Mouse (Mus musculus) fibroblast of lung, adult 2 months (primary cell): ENCODE results near the gene Dnal1.

Source experiments
- DNase-seq: peaks from one replicate; pipeline ENCODE4 v3.0.0-alpha.2; 2011; ENCODE audit warnings: low read depth

Dnal1 gene

GRCm38 (mm10) chr12:84128576-84128975, 14.4 kb downstream of the Dnal1 start:
- no peak for DNase-seq

- DNase-seq = no peak
Observed at GRCm38 (mm10) chr12:84129931-84130330, 15.8 kb downstream of the Dnal1 start.

DNA sequence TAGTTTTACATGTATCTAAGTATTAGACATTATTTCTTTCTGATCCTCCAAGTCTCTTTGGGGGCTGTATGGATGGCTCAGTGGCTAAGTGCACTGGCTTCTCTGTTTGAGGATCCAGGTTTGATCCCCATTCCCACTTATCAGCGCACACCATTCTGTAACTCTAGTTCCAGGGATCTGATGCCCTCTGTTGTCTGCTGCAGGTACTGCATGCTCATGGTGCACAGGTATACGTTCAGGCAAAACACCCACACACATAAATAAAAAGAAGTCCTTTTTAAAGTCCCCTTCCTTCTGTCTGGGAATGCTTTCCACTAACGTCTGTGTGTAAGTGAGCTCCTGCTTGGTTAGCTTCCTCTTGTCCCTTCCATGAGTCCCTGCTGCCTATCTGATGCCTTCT, 18.1 kb downstream of the Dnal1 start:
- DNase-seq = no peak

GRCm38 (mm10) chr12:84137131-84137530, 23.0 kb downstream of the Dnal1 start:
- no peak for DNase-seq

DNA sequence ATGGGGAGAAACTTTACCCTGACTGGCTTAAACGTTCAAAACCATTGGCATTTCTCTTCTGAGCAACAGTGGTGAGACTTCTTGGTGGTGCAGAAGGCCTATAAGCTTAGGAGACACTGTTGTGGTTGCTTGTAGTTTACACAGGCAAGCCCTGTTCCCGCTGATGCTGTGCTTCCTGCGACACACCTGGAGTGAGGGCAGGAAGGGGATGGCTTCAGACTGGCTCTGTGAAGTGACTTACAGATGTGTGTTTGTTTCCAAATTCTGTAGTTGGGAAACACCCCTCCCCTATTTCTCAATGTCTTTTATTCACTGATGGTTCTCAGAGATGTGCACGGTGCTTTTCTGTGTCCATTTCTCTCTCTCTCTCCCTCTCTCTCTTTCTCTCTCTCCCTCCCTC, 26.0 kb downstream of the Dnal1 start:
- no peak for DNase-seq

DNA sequence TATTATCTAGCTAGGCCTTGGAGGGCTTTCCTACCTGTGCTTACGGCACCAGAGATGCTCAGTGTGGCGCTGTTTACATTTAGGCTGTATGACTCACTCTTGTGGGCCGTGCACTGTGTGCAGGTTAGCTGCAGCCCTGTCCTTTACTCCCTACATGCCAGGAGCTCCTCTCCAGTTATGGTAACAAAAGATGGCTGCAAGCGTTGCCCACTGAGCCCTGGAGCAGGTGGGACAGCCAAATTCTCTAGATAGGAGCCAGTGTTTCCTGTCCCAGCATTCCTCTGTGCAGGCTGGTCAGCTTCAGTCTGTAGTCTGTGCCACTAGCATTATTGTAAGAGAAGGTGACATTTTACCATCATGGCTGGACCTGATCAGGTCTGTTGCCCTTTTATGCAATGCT, 27.1 kb downstream of the Dnal1 start:
- DNase-seq = no peak

DNA sequence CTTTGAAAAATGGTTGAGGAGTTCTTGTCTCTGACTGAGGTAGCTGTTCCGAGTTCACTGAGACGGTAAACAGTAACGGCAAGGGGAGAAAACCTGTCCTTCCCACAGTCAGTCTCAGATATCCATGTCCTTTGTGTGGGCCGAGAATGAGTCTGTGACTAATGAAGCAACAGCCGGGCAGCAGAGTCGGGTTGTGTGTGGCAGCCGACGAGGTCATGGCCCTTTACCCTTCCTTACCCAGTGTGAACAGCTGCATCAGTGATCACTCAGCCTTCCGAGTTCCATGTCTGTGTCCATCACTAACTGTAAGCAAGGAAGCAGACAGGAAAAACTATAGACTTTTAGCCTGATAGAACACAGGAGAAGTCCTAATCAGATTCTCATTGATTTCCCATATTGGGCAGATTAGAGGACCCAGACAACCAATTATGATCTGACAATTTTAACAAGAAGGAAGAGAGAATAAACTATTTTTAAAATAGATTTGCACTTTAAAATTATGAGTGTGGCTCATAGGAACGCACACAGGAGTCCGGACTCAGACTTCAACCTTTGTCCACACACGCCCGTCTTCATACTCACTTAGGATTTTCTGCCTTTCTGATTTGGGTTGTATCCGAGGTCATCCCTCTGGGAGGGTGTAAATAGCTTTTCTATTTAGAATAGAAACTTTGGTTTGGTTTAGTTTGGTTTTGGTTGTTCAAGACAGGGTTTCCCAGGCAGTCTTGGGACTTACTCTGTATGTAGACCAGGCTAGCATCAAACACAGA, 28.3 kb downstream of the Dnal1 start:
- DNase-seq = no peak

GRCm38 (mm10) chr12:84147954-84148621, 33.9 kb downstream of the Dnal1 start, which contains the start of gene Pnma1:
Gene Pnma1, minus strand, starts transcription at chr12:84148489.
- no peak for DNase-seq

- DNase-seq = no peak
Observed at GRCm38 (mm10) chr12:84148622-84149012, 34.5 kb downstream of the Dnal1 start.

- no peak for DNase-seq
Observed at GRCm38 (mm10) chr12:84149971-84150370, 35.8 kb downstream of the Dnal1 start.

DNA sequence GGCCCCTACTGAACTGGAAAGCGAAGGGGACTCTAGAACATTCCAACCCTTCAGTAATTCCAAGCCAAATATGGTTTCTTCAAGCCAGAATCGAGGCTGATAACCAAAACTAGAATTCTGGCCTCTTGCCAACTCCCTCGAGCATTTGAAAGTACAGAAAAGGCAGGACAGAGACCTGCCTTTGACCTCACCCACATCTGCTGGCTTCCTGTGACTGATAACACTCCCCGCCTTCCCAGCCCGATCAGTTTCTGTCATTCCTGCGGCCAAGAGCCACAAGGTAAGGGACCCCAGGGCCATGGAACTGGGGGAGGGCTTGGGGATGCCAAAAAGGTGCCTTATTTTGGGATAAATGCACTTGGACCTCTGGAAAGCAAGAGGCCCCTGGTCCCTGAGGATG, 36.8 kb downstream of the Dnal1 start:
- DNase-seq = no peak

- DNase-seq = no peak
Observed at GRCm38 (mm10) chr12:84151911-84152310, 37.7 kb downstream of the Dnal1 start.

DNA sequence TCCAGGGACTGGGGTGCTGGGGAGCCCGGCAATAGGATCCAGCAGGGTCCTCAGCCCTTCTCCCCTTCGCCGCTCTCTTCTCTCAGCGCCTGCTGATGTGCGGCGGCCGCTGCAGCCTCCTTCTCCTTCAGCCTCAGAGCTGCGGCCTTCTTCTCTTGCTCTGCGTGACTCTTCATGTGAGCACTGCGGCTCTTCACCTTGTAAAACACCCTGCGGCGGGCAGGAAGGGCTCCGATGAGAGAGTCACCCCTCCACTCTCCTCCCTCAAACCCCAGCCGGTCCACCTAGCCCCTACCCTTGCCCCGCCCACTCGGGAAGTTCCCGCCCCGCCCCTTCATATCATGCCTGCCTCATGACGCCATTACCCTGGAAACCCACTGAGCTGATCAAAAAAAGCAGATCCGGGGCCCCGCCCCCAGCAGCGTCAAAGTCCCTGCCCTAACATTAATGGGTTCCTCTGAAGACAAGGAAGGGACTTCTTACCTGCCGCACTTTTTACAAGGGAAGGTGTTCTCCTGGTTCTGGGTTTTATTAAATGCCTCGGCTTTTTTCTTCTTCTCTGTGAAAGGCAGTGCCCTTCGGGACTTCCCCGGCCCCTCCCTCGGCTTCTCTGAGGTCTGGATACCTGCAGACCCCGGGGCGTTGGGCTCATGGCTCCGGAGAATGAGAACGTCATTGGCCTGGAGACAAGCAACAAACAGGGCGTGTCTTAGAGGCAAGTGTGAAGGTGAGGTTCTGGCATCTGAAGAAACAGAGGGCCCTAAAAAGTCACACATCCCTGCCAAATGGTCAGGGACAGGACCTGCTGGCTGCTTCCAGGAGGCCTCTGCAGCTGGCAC, 38.4 kb downstream of the Dnal1 start:
- no peak for DNase-seq

DNA sequence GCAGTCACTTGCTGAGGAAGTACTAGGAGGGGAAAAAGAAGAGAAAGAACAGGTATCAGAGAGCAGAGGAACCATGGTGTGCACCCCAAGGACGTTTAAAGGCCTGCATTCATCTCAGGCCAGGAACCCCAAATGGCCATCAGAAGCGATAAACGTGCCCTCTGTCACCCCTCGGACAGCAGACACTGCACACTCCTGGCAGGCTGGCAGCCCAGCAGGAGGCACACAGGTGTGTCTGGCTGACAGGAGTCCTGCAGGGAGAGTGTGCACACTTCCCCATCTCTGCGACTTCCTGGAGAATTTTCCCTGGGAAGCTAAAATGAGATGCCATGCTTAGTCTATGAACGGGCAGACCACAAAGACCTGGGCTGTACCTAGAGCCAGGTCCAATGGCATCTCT, 39.2 kb downstream of the Dnal1 start:
- DNase-seq = no peak

GRCm38 (mm10) chr12:84154786-84155522, 40.8 kb downstream of the Dnal1 start:
- DNase-seq = no peak

DNA sequence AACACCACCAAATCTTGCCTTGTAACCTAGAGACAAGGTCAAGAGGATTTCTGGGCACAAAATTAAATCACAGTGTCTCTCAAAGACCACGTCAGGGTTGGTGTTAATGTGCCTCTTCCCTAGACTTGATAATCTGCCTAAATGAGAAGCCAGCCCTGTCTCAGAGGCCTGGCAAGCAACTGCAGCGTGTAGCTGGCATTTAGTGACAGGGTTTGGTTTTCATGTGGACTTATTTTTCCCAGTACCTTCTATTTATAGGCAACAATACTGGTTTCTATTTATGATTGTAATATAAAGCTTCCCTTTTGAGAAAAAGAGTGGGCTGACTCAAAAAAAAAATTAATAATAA, 41.3 kb downstream of the Dnal1 start:
- DNase-seq = no peak

DNA sequence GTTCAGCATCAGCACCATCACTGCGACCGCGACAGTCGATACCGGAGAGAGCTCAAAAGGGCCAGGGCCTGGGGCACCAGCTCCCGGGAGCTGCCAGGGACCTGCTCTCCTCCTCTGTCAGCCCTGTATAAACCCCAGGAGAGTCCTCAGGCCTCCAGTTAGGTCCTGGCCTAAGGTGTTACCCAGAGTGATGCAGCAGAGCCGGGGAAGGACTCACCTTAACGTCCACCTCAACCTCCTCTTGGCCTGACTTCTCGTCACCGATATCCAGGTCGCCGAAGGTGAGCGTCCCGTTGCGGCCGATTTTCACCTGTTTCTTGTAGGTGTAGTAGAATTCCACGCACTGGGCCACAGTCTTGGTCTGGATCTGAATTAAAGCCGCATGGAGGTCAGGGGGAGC, 42.0 kb downstream of the Dnal1 start:
- no peak for DNase-seq

DNA sequence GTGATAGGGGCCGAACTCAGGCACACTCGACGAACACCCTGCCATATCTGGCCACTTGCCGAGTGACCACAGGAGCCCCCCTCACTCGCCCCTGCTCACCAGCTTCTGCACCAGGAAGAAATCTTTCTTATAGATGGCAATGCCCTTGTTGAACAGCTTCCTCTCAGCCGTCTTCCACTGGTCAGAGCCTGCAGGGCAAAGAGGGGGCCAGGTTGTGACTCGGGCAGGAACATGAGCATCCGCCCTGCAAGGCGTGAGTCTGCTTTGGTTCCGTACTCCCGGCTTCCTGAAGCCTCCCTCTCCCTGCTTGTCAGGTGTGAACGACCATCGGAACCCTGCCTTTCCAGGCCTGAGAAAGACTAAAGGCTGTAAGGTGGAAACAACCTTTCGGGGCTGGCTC, 44.0 kb downstream of the Dnal1 start:
- DNase-seq = no peak

- DNase-seq = no peak
Observed at GRCm38 (mm10) chr12:84160491-84160890, 46.3 kb downstream of the Dnal1 start.

GRCm38 (mm10) chr12:84161116-84161515, 47.0 kb downstream of the Dnal1 start:
- no peak for DNase-seq

DNA sequence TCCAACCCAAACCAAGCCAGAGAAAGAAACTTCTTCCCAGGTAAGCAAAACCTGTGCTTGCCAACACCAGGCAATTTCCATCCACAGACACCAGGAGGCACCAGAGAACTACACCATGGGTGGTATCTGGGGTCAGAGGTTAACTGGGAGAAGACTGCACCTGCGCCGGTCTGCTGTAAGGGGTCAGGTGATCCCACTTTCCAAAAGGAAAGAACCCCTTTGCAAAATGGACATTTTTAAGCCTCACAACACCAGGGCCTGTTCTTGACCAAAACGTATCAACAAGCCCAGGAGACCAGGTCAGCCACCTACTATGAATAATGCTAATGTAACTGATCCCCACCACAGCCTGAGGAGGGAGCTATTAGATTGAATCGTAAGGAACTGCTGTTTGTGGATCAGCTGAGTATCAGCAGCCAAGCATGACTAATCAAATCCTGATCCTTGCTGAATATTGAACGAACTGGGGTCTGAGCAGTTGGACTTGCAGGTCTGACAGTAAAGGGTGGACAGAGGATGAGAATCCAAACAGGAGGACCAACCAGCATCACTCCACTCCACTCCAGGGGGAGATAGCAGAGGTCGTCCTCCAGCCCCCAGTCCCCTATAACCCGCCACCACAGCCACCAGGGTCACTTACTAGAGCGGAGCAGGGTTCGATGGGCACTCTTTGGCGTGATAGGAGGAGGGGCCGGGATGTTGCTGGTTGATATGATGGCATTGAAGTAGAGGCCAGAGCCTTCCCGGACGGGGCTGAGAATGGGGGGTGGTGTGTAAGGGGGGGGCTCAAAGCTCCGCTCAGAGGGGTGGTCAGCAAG, 47.7 kb downstream of the Dnal1 start:
- no peak for DNase-seq
